Mouse (Mus musculus) bone marrow, adult 2 months (tissue): Measurements from ENCODE around the gene Gsn.

Source experiments
- CTCF ChIP-seq: fragments of 200-500 bp; IDR thresholded peaks from 2 replicates; pipeline ENCODE4 v1.5.1; 2011; ENCODE audit warnings: low read length, control low read depth; ENCODE audit not compliant: control insufficient read depth, insufficient read depth
- POLR2A ChIP-seq: fragments of 200-500 bp; IDR thresholded peaks from 2 replicates; pipeline ENCODE4 v1.6.1; 2011; ENCODE audit warnings: low read depth, mild to moderate bottlenecking, control low read depth, low read length, borderline replicate concordance; ENCODE audit not compliant: control insufficient read depth

DNA sequence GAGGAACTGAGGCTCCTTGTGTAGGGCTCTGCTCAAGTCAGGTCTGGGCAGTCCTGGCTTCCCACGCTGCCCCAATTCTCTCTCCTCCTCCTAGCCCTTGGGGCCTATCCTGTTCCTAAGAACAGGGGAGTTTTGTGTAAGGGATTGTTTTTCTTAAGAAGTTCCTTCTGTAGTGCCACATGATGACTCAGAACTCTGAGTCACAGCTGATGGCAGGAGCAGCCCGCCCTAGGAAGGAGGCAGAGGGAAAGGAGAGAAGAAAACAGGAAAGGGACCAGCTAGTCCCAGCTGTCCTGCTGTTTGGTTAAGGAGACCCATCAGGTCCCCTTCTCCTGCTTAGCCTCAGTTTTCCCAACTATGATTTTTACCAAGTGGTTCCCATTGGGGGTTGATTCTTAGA is 15.6 kb downstream of the Gsn start:
- TF ChIP-seq POLR2A: no peak
- no peak for TF ChIP-seq CTCF
